13 mouse cellular contexts compared by ENCODE assay signal in the genomic region with DNA sequence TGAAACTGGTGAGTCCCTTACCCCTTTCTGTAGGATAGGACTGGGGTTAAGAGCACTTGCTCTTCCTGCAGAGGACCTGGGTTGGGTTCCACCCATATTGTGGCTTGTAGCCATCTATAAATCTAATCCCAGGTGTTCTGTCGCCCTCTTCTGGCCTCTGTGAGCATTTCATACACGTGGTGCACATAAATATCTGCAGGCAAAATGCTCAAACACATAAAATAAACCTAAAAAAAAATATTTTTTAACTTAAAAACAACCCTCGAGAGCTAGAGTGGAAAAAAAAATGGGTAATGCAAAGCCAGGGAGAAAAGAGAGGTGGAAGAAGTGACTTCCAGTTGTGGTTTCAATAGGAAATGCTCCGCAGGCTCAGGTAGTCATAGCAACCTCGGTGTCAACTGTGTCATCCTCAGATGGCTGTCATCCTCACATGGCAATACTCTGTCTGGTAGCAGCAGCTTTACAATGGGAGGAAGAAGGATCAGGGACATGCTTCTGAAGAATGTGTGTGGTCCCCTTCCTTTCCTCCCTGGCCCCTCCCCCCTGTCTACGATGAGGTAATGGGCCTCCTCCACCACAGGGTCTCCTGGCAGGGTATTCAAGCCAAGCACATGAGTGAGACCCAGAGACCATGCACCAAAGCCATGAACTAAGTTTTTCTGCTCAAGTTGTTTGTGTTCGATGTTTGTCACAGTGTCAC. TPM values are rescaled to one million over a fixed set of nuclear protein-coding genes. Genes with fewer than 3 reads are reported as not detected.
DNase-seq lines count a peak whose midpoint lies in the region; ATAC-seq and TF ChIP-seq lines count a peak whose summit lies in the region.
"Had no signal": no experiment of that assay in that cellular context is flagged by ENCODE, and none has a peak within 500 bp of the region (broad histone marks: within the 10 kb centered on the region; RNA-seq: fewer than 3 reads in every experiment).

No protein-coding gene starts in this region.

- no peak for DNase-seq in kidney, postnatal 0 days (ENCODE audit: low spot score)
- DNase-seq in kidney, postnatal 36 days = no peak
- DNase-seq in thymus, postnatal 14 days = peak; percentile 41
- no peak for DNase-seq in thymus, postnatal 36 days
- peak; percentile 82 for DNase-seq in R1 (ENCODE audit: low read depth, low spot score)
- no peak for DNase-seq in stomach, postnatal 0 days (ENCODE audit: low spot score)
- no peak for DNase-seq in kidney, adult 2 months
- DNase-seq: adrenal gland, postnatal 25 days; cerebellum, adult 11-12 months; heart, postnatal 36 days; kidney, adult 11 months; liver, embryonic 13.5 days had no signal

- no peaks in the 10 kb centered on the region for H3K4me1 ChIP-seq in kidney, postnatal 0 days (replicated peaks; ENCODE audit: insufficient read depth, low read length)
- H3K4me1 ChIP-seq in stomach, postnatal 0 days (replicated peaks; ENCODE audit: control insufficient read depth, insufficient read depth) = no peaks in the 10 kb centered on the region
- H3K4me1 ChIP-seq in kidney, adult 2 months (ENCODE audit: control insufficient read depth, insufficient read depth, low read length) = no peaks in the 10 kb centered on the region

- no peak for TF ChIP-seq POLR2A in kidney, adult 2 months (IDR thresholded peaks at IDR 0.05; ENCODE audit: low read depth, low read length)

- H3K9ac ChIP-seq in kidney, postnatal 0 days (ENCODE audit: low read depth, low read length) = no peak overlapping the region
- H3K9ac ChIP-seq in stomach, postnatal 0 days (ENCODE audit: low read length) = no peak overlapping the region
- H3K9ac ChIP-seq: liver, embryonic 13.5 days had no signal

- H3K4me3 ChIP-seq in kidney, postnatal 0 days (replicated peaks; ENCODE audit: low read depth, low read length) = no peak overlapping the region
- H3K4me3 ChIP-seq in stomach, postnatal 0 days (ENCODE audit: low read depth, low read length) = no peak overlapping the region
- H3K4me3 ChIP-seq in kidney, adult 2 months (ENCODE audit: insufficient read depth, low read depth, low read length) = no peak overlapping the region
- H3K4me3 ChIP-seq: liver, embryonic 13.5 days had no signal

- H3K36me3 ChIP-seq in kidney, postnatal 0 days (ENCODE audit: insufficient read depth, low read length) = no peaks in the 10 kb centered on the region
- H3K36me3 ChIP-seq in stomach, postnatal 0 days (ENCODE audit: control insufficient read depth, insufficient read depth, low read length) = no peaks in the 10 kb centered on the region
- H3K36me3 ChIP-seq in kidney, adult 2 months (ENCODE audit: control insufficient read depth, insufficient read depth, low read length) = no peaks in the 10 kb centered on the region
- H3K36me3 ChIP-seq: liver, embryonic 13.5 days had no signal

- TF ChIP-seq CTCF in kidney, postnatal 0 days (IDR thresholded peaks at IDR 0.05; ENCODE audit: low read depth) = peak; percentile 24; the same call in 1 of the 2 replicates
- peak; percentile 48 for TF ChIP-seq CTCF in stomach, postnatal 0 days (IDR thresholded peaks at IDR 0.05; ENCODE audit: low read depth)
- no peak for TF ChIP-seq CTCF in kidney, adult 2 months (conservative IDR thresholded peaks at IDR 0.05; ENCODE audit: insufficient read depth, insufficient read length, low read depth, low read length)

- WGBS in kidney, postnatal 0 days = 70% methylated on average over 7 of the region's 7 CpGs
- WGBS in stomach, postnatal 0 days = 71% methylated on average over 7 of the region's 7 CpGs
- WGBS in kidney, adult 2 months = 72% methylated on average over 7 of the region's 7 CpGs

- no peak overlapping the region for H3K27ac ChIP-seq in kidney, postnatal 0 days
- H3K27ac ChIP-seq in stomach, postnatal 0 days (replicated peaks) = no peak overlapping the region
- H3K27ac ChIP-seq in kidney, adult 2 months (ENCODE audit: insufficient read depth, low read depth, low read length) = no peak overlapping the region
- H3K27ac ChIP-seq: liver, embryonic 13.5 days had no signal

- H3K27me3 ChIP-seq in kidney, postnatal 0 days (ENCODE audit: insufficient read depth, low read length) = no peaks in the 10 kb centered on the region
- no peaks in the 10 kb centered on the region for H3K27me3 ChIP-seq in stomach, postnatal 0 days (ENCODE audit: control insufficient read depth, insufficient read depth, low read length)
- H3K27me3 ChIP-seq in kidney, adult 2 months (replicated peaks; ENCODE audit: control insufficient read depth, insufficient read depth, low read length) = no peaks in the 10 kb centered on the region
- H3K27me3 ChIP-seq: liver, embryonic 13.5 days had no signal

- ATAC-seq in kidney, postnatal 0 days (replicated peaks; ENCODE audit: low FRiP score, low read depth) = no peak
- ATAC-seq in stomach, postnatal 0 days (ENCODE audit: low FRiP score, low TSS enrichment) = no peak
- ATAC-seq in erythroblast, adult 5-6 weeks (replicated peaks; ENCODE audit: low FRiP score, poor library complexity, severe bottlenecking) = no peak

- H3K9me3 ChIP-seq in kidney, postnatal 0 days (replicated peaks; ENCODE audit: low read length) = no peaks in the 10 kb centered on the region
- no peaks in the 10 kb centered on the region for H3K9me3 ChIP-seq in stomach, postnatal 0 days (ENCODE audit: control insufficient read depth, low read length)
- H3K9me3 ChIP-seq: liver, embryonic 13.5 days had no signal

- no peak overlapping the region for H3K4me2 ChIP-seq in kidney, postnatal 0 days (ENCODE audit: low read length)
- no peak overlapping the region for H3K4me2 ChIP-seq in stomach, postnatal 0 days (replicated peaks; ENCODE audit: low read depth)
- H3K4me2 ChIP-seq: liver, embryonic 13.5 days had no signal

- TF ChIP-seq EP300 in stomach, postnatal 0 days (optimal IDR thresholded peaks at IDR 0.05) = no peak

RNA-seq across cellular contexts. Expression of a gene that starts 4.2 kb away (rescaled TPM):
- 19.1 and 20.5 TPM in 2 replicates for polyA plus RNA-seq in kidney, postnatal 0 days (2015; fragmentation: Nextera tagmentation; extraction: Ambion mirVana)
- polyA plus RNA-seq in stomach, postnatal 0 days (2015; fragmentation: Nextera tagmentation; extraction: Ambion mirVana) = 7.7 and 8.3 TPM in 2 replicates
- total RNA-seq in erythroblast, adult 5-6 weeks (2015; ENCODE audit: low replicate concordance) = 108 and 122 TPM in 2 replicates
- total RNA-seq in erythroblast, adult 5-6 weeks (2017; ENCODE audit: low replicate concordance) = 98.8 and 106 TPM in 2 replicates
- 13.0 and 14.1 TPM in 2 replicates for polyA plus RNA-seq in kidney, adult 2 months (2012; rRNA removed)

Comparison
In these comparisons a context has a peak if more than half of its experiments do, and no peak if none do; other contexts are left out.
1. DNase-seq: peak in thymus, postnatal 14 days (single experiment) and R1 (single experiment); none in kidney, postnatal 0 days (single experiment), kidney, postnatal 36 days (0 of 2), thymus, postnatal 36 days (0 of 2), stomach, postnatal 0 days (single experiment) and kidney, adult 2 months (single experiment).